Mouse (Mus musculus): ENCODE results near the gene Zfp146.

DNA sequence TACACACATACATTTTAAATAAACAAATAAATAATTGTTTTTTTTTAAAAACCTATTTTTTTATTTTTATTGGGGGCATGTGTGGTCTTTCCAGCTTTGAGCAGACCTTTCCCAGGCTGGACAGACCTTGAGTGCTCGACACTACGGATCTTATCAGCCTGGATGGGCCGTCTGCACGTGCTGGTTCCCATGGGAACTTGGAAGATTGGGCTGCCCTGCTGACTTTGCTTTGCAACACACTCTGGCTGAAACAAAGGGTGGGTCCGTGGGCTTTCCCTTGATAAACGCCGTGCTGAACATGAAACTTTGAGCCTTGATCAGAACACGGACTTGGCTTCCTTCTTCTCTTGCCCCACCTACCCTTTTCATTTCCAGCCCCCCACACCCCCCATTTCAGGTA lies 34.8 kb upstream of the Zfp146 start:
- no peak for TF ChIP-seq EP300 (IDR thresholded peaks at IDR 0.05; ENCODE audit: low read depth)
- no peak for TF ChIP-seq CTCF (IDR thresholded peaks at IDR 0.05; ENCODE audit: low read depth)
